Mouse (Mus musculus) monocyte, adult 2 months (primary cell): ENCODE results near the gene Smtnl2.

Experiments used
- DNase-seq, 2 experiments: peaks; one replicate each; pipeline ENCODE4 v3.0.0; 2022; ENCODE audit warnings: low spot score in 2 of 2, low read depth in 1 of 2

Gene Smtnl2

GRCm38 (mm10) chr11:72402017-72402416, 9.5 kb downstream of the Smtnl2 start:
- DNase-seq: no peak

- no peak for DNase-seq
Observed at GRCm38 (mm10) chr11:72401068-72401467, 10.4 kb downstream of the Smtnl2 start.

GRCm38 (mm10) chr11:72397811-72398525, 13.5 kb downstream of the Smtnl2 start:
- no peak for DNase-seq

- DNase-seq: no peak
Observed at GRCm38 (mm10) chr11:72397072-72397471, 14.4 kb downstream of the Smtnl2 start.

- no peak for DNase-seq
Observed at GRCm38 (mm10) chr11:72396621-72397020, 14.9 kb downstream of the Smtnl2 start.

- DNase-seq: no peak
Observed at GRCm38 (mm10) chr11:72395652-72396051, 15.9 kb downstream of the Smtnl2 start.

GRCm38 (mm10) chr11:72394694-72395093, 16.8 kb downstream of the Smtnl2 start:
- DNase-seq: no peak

GRCm38 (mm10) chr11:72393669-72394068, 17.8 kb downstream of the Smtnl2 start:
- no peak for DNase-seq

GRCm38 (mm10) chr11:72393243-72393642, 18.3 kb downstream of the Smtnl2 start:
- DNase-seq: no peak

GRCm38 (mm10) chr11:72391181-72391580, 20.3 kb downstream of the Smtnl2 start:
- DNase-seq: no peak

GRCm38 (mm10) chr11:72389407-72390142, 21.9 kb downstream of the Smtnl2 start:
- DNase-seq: no peak

- no peak for DNase-seq
Observed at GRCm38 (mm10) chr11:72388113-72388529, 23.4 kb downstream of the Smtnl2 start.

GRCm38 (mm10) chr11:72379351-72379750, 32.2 kb downstream of the Smtnl2 start:
- DNase-seq: no peak

- no peak for DNase-seq
Observed at GRCm38 (mm10) chr11:72378222-72378621, 33.3 kb downstream of the Smtnl2 start.

- DNase-seq: no peak
Observed at GRCm38 (mm10) chr11:72376562-72376961, 35.0 kb downstream of the Smtnl2 start.

- no peak for DNase-seq
Observed at GRCm38 (mm10) chr11:72369904-72370672, 41.4 kb downstream of the Smtnl2 start.

GRCm38 (mm10) chr11:72367934-72368674, 43.4 kb downstream of the Smtnl2 start:
- no peak for DNase-seq

- DNase-seq: no peak
Observed at GRCm38 (mm10) chr11:72366126-72366525, 45.4 kb downstream of the Smtnl2 start.

- DNase-seq: no peak
Observed at GRCm38 (mm10) chr11:72364526-72364925, 47.0 kb downstream of the Smtnl2 start.

- DNase-seq: no peak
Observed at GRCm38 (mm10) chr11:72363523-72364240, 47.8 kb downstream of the Smtnl2 start.
